Mouse (Mus musculus) adrenal gland, adult 18-20 months (tissue): ENCODE measurements at regions not wholly inside any gene's neighbourhood (a gene's known extent, or its start where the extent isn't known, plus 50 kb on each side); places are given as distances from the start of the nearest gene placed in this dataset.

ENCODE experiments used
- DNase-seq, 2 experiments: peaks; one replicate each; pipeline ENCODE4 v3.0.0; 2021 to 2022; ENCODE audit warnings: low spot score in 2 of 2

- DNase-seq, result no peak
Measured at GRCm38 (mm10) chr11:79827034-79827433, 135.2 kb downstream of the Utp6 start.

GRCm38 (mm10) chr11:79825881-79826280 lies 136.3 kb downstream of the Utp6 start:
- peak in 1 of 2 experiments; percentile 16 for DNase-seq

- peak in 1 of 2 experiments; percentile 31 for DNase-seq
Measured at GRCm38 (mm10) chr11:79823631-79824310, 138.4 kb downstream of the Utp6 start.

GRCm38 (mm10) chr11:79821986-79822385 lies 140.2 kb downstream of the Utp6 start:
- DNase-seq, result no peak

- no peak for DNase-seq
Measured at GRCm38 (mm10) chr11:79815156-79815555, 147.0 kb downstream of the Utp6 start.

GRCm38 (mm10) chr11:79806911-79807466 lies 155.2 kb downstream of the Utp6 start:
- no peak for DNase-seq

- DNase-seq, result no peak
Measured at GRCm38 (mm10) chr11:79806417-79806816, 155.8 kb downstream of the Utp6 start.

GRCm38 (mm10) chr11:79805981-79806415 lies 156.2 kb downstream of the Utp6 start:
- no peak for DNase-seq

- no peak for DNase-seq
Measured at GRCm38 (mm10) chr11:79803971-79804370, 158.2 kb downstream of the Utp6 start.

GRCm38 (mm10) chr11:79803006-79803405 lies 159.2 kb downstream of the Utp6 start:
- no peak for DNase-seq

- no peak for DNase-seq
Measured at GRCm38 (mm10) chr11:79802566-79802965, 159.6 kb downstream of the Utp6 start.

GRCm38 (mm10) chr11:79800256-79800655 lies 161.9 kb downstream of the Utp6 start:
- DNase-seq, result no peak

- DNase-seq, result no peak
Measured at GRCm38 (mm10) chr11:79788251-79788741, 173.9 kb downstream of the Utp6 start.

GRCm38 (mm10) chr11:79787766-79788165 lies 174.4 kb downstream of the Utp6 start:
- DNase-seq, result no peak

GRCm38 (mm10) chr11:79784071-79784470 lies 178.1 kb downstream of the Utp6 start:
- no peak for DNase-seq

- DNase-seq, result no peak
Measured at GRCm38 (mm10) chr11:79781966-79782365, 180.2 kb downstream of the Utp6 start.

- DNase-seq, result no peak
Measured at GRCm38 (mm10) chr11:79779756-79780155, 182.4 kb downstream of the Utp6 start.

- peak in 1 of 2 experiments; percentile 37 for DNase-seq
Measured at GRCm38 (mm10) chr11:79778522-79778921, 183.7 kb downstream of the Utp6 start.

GRCm38 (mm10) chr11:79777988-79778387 lies 184.2 kb downstream of the Utp6 start:
- peak; percentile 48 to 62 for DNase-seq

GRCm38 (mm10) chr11:79776577-79776976 lies 185.6 kb downstream of the Rab11fip4 start:
- no peak for DNase-seq

- DNase-seq, result no peak
Measured at GRCm38 (mm10) chr11:79773755-79774154, 182.7 kb downstream of the Rab11fip4 start.

- peak in 1 of 2 experiments; percentile 40 for DNase-seq
Measured at GRCm38 (mm10) chr11:79771431-79771830, 180.4 kb downstream of the Rab11fip4 start.

GRCm38 (mm10) chr11:79767111-79767510 lies 176.1 kb downstream of the Rab11fip4 start:
- DNase-seq, result no peak
